Mouse (Mus musculus): ENCODE measurements around the gene Car2. TPM values are rescaled to one million over a fixed set of nuclear protein-coding genes. Genes with fewer than 3 reads are reported as not detected.

Car2 gene
- total RNA-seq, 2 experiments from 2014 or later = 101 to 106 TPM

DNA sequence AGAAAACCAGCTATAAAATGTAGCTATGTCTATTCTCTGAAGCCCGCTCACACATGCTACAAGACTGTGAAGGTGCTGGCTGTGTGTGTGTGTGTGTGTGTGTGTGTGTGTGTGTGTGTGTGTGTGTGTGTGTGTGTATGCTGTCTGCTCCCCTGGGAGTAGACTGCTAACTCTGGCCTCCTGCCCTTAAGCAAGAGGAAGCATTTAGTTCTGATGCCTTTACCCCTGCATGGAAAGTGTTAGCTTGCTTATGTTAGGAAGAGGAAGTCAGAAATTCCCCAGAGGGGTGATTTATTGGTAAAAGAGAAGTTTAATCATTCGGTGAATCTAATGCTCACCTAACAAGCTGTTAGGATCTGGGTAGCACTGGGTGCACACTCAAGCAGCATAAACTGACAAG lies 5.8 kb upstream of the Car2 start:
- no peak for DNase-seq (ENCODE audit: extremely low spot score in 1 of 2, low spot score in 2 of 2)
- Histone ChIP-seq H3K4me3 (no peak overlapping the region), H3K27ac (no peak overlapping the region)
- TF ChIP-seq CTCF (IDR thresholded peaks at IDR 0.05) = no peak
- intact Hi-C loops (cut with DNase I) = loop anchor here (10.0 kb wide), 1 partner anchor 215 kb away; no protein-coding TSS in a partner anchor

DNA sequence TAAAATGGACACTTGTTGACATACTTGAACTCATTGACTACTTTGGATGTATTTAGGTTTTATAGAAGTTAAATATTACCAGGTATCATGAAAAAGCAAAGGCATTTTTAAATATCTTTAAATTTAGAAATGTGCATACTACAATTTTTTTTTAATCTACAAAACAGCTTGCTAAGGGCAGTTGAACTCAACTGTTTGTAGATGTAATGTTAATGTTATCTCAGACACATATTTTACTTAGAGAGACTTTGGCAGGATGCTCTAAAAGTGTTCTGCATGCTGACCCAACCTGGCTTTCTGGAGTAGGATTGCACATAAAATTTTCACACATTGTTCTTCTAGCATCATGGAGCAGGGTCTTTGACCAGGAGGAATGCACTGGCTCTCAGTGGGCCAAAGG lies 4.1 kb upstream of the Car2 start:
- intact Hi-C loops (cut with DNase I) = loop anchor here (10.0 kb wide), 1 partner anchor 213 kb away; no protein-coding TSS in a partner anchor
- no peak for TF ChIP-seq CTCF (IDR thresholded peaks at IDR 0.05)
- H3K27ac ChIP-seq = no peak overlapping the region
- no peak for DNase-seq (ENCODE audit: extremely low spot score in 1 of 2, low spot score in 2 of 2)
- H3K4me3 ChIP-seq = no peak overlapping the region

- TF ChIP-seq CTCF (IDR thresholded peaks at IDR 0.05) = no peak
- Histone ChIP-seq H3K4me3 (no peak overlapping the region), H3K27ac (no peak overlapping the region)
- no peak for DNase-seq (ENCODE audit: extremely low spot score in 1 of 2, low spot score in 2 of 2)
- intact Hi-C loops (cut with DNase I) = loop anchor here (10.0 kb wide), 1 partner anchor 212 kb away; no protein-coding TSS in a partner anchor
These were observed 3.3 kb upstream of the Car2 start for GRCm38 (mm10) chr3:14882756-14883155.

DNA sequence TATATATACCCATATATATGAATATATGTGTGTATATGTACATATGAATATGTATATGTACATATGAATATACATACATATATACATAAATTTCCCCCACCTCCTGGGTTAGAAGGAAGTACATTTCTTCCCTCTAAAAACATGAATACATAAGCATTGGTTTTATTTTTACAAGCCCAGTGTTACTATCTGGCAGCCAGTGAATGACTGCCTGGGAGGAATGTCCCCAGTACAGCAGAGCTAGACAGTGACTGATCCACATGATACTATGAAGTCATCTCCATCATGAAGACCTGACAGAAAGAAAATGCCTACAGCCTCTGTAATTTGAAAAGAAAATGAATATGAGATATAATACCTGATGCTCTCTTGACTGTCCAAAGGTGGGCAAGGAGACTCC lies 1.2 kb upstream of the Car2 start:
- H3K27ac ChIP-seq = peak overlapping the region; percentile 22; the same call in 1 of the 2 replicates
- no peak for TF ChIP-seq CTCF (IDR thresholded peaks at IDR 0.05)
- no peak overlapping the region for H3K4me3 ChIP-seq
- intact Hi-C loops (cut with DNase I) = loop anchor here (5.0 to 10.0 kb wide), 2 partner anchors 62 to 210 kb away; no protein-coding TSS in a partner anchor
- DNase-seq (ENCODE audit: extremely low spot score in 1 of 2, low spot score in 2 of 2) = no peak

GRCm38 (mm10) chr3:14887134-14887666 lies 1.1 kb downstream of the Car2 start:
- Histone ChIP-seq H3K4me3 (peak overlapping the region; percentile 73), H3K27ac (peak overlapping the region; percentile 86)
- intact Hi-C loops (cut with DNase I) = loop anchor here (5.0 to 10.0 kb wide), 2 partner anchors 60 to 208 kb away; no protein-coding TSS in a partner anchor
- DNase-seq (ENCODE audit: extremely low spot score in 1 of 2, low spot score in 2 of 2) = no peak
- no peak for TF ChIP-seq CTCF (IDR thresholded peaks at IDR 0.05)

- no peak for TF ChIP-seq CTCF (IDR thresholded peaks at IDR 0.05)
- Histone ChIP-seq H3K27ac (peak overlapping the region; percentile 86), H3K4me3 (peak overlapping the region; percentile 73)
- intact Hi-C loops (cut with DNase I) = loop anchor here (5.0 to 10.0 kb wide), 2 partner anchors 60 to 207 kb away; no protein-coding TSS in a partner anchor
- no peak for DNase-seq (ENCODE audit: extremely low spot score in 1 of 2, low spot score in 2 of 2)
These were observed 1.7 kb downstream of the Car2 start for GRCm38 (mm10) chr3:14887686-14888295.

GRCm38 (mm10) chr3:14888549-14888948 lies 2.5 kb downstream of the Car2 start:
- peak overlapping the region; percentile 86 for H3K27ac ChIP-seq
- no peak for DNase-seq (ENCODE audit: extremely low spot score in 1 of 2, low spot score in 2 of 2)
- no peak for TF ChIP-seq CTCF (IDR thresholded peaks at IDR 0.05)
- intact Hi-C loops (cut with DNase I) = loop anchor here (5.0 to 10.0 kb wide), 2 partner anchors 59 to 206 kb away; no protein-coding TSS in a partner anchor
- peak overlapping the region; percentile 73 for H3K4me3 ChIP-seq

GRCm38 (mm10) chr3:14889085-14889484 lies 3.0 kb downstream of the Car2 start:
- intact Hi-C loops (cut with DNase I) = loop anchor here (5.0 to 10.0 kb wide), 2 partner anchors 58 to 206 kb away; no protein-coding TSS in a partner anchor
- Histone ChIP-seq H3K4me3 (peak overlapping the region; percentile 73), H3K27ac (peak overlapping the region; percentile 86)
- no peak for TF ChIP-seq CTCF (IDR thresholded peaks at IDR 0.05)
- no peak for DNase-seq (ENCODE audit: extremely low spot score in 1 of 2, low spot score in 2 of 2)

DNA sequence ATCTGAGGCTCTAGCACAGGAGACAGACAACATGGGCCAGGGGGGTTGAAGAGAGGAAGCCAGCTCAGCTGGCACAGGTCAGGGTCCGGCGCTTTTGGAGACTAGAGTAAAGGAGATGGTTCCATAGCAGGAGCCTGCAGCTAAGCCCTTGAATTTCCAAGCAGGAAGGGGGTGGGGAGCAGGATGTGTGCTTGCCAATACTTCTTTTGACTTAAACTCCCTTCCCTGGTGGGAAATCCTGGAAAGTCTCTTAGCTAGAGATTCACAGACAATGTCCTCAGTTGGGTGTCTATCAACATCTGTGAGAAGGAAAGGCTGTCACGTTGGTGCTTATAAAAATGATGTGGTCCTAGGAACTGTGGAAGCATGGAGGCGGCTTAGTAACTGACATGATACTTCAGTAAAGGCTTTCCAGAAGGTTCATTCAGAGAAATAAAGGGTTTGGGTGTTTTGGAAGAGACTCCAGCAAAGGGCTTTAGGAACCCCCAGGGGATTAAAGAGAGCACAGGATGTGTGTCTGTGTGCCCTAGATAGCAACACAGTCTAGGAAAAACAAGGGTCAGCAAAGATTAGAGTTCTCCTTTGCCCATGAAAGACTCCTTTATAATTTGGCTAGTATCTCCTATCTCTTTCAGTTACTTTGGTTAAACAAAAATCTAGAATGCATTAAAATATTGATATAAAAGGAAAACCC lies 3.8 kb downstream of the Car2 start:
- TF ChIP-seq CTCF (IDR thresholded peaks at IDR 0.05) = no peak
- H3K27ac ChIP-seq = peak overlapping the region; percentile 86; the same call in 1 of the 2 replicates
- DNase-seq (ENCODE audit: extremely low spot score in 1 of 2, low spot score in 2 of 2) = no peak
- intact Hi-C loops (cut with DNase I) = loop anchor here (5.0 to 10.0 kb wide), 2 partner anchors 57 to 205 kb away; no protein-coding TSS in a partner anchor
- peak overlapping the region; percentile 73 for H3K4me3 ChIP-seq

GRCm38 (mm10) chr3:14892991-14893390 lies 6.9 kb downstream of the Car2 start:
- H3K27ac ChIP-seq = no peak overlapping the region
- H3K4me3 ChIP-seq = 0 out of 2 replicates have a peak overlapping the region, but pooled peaks have one; percentile 2
- DNase-seq (ENCODE audit: extremely low spot score in 1 of 2, low spot score in 2 of 2) = no peak
- intact Hi-C loops (cut with DNase I) = no loop called here
- TF ChIP-seq CTCF (IDR thresholded peaks at IDR 0.05) = no peak

DNA sequence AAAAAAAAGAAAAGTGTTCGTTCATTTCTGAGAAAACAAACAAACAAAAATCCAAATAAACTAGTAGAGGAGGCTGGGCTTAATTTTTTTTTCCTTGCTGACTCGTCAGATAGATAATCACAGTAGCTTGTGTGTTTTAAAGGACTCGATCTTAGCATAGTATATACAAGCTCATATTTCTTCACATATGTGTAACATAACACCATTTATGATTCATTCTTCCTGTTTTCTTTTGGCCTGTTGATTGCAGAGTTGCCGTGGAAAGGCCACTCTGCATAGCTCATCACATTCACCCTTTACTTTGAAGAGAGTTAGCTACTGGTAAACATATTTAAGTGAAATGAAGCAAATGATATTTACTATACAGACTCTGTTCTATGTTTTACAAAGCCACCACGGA lies 7.6 kb downstream of the Car2 start:
- TF ChIP-seq CTCF (IDR thresholded peaks at IDR 0.05) = no peak
- Histone ChIP-seq H3K27ac (no peak overlapping the region), H3K4me3 (no peak overlapping the region)
- intact Hi-C loops (cut with DNase I) = no loop called here
- DNase-seq (ENCODE audit: extremely low spot score in 1 of 2, low spot score in 2 of 2) = no peak

- Histone ChIP-seq H3K27ac (no peak overlapping the region), H3K4me3 (no peak overlapping the region)
- intact Hi-C loops (cut with DNase I) = no loop called here
- TF ChIP-seq CTCF (IDR thresholded peaks at IDR 0.05) = no peak
- DNase-seq (ENCODE audit: extremely low spot score in 1 of 2, low spot score in 2 of 2) = no peak
These were observed 9.3 kb downstream of the Car2 start for GRCm38 (mm10) chr3:14895333-14895732.
